Mouse (Mus musculus) monocyte, adult 5-6 weeks (primary cell): ENCODE results near the gene Gprasp2. TPM values are rescaled to one million over a fixed set of nuclear protein-coding genes. Genes with fewer than 3 reads are reported as not detected.

Source experiments
- total RNA-seq: library from RNA; stranded (forward); fragments of 200-1000, 200-491, 200-594 nt; gene quantifications from 3 replicates; pipeline ENCODE4 v1.2.3, GENCODE M21; 2017

The Gprasp2 gene
- total RNA-seq, 1 experiment from 2014 or later = not detected

Other genes starting within 250 kb of the Gprasp2 start
- gene Nxf7, start 240.3 kb upstream of the Gprasp2 start, total RNA-seq = not detected in 3 replicates
- gene Prame, start 211.3 kb upstream of the Gprasp2 start, total RNA-seq = not detected in 3 replicates
- gene Tcp11x2, start 145.2 kb upstream of the Gprasp2 start, total RNA-seq = not detected in 3 replicates
- gene Tmsb15a, start 113.8 kb upstream of the Gprasp2 start, total RNA-seq = 1.6 to 10.3 TPM in 2 of 3 replicates, not detected in the other
- 26.9 to 46.5 TPM (median 27.9 TPM) in 3 replicates for gene Armcx5, start 96.3 kb upstream of the Gprasp2 start, total RNA-seq
- 22.4 to 50.7 TPM (median 37.0 TPM) in 3 replicates for gene Gprasp1, start 96.3 kb upstream of the Gprasp2 start, total RNA-seq
- 3.0 to 4.0 TPM (median 3.3 TPM) in 3 replicates for gene Bhlhb9, start 41.4 kb upstream of the Gprasp2 start, total RNA-seq
- not detected in 3 replicates for gene Arxes2, start 154.8 kb downstream of the Gprasp2 start, total RNA-seq
- not detected in 3 replicates for gene Arxes1, start 194.3 kb downstream of the Gprasp2 start, total RNA-seq
- not detected in 3 replicates for gene Bex2, start 229.2 kb downstream of the Gprasp2 start, total RNA-seq
- not detected in 3 replicates for gene Nxf3, start 246.2 kb downstream of the Gprasp2 start, total RNA-seq